ENCODE assay signal across 13 mouse cellular contexts in the genomic region with DNA sequence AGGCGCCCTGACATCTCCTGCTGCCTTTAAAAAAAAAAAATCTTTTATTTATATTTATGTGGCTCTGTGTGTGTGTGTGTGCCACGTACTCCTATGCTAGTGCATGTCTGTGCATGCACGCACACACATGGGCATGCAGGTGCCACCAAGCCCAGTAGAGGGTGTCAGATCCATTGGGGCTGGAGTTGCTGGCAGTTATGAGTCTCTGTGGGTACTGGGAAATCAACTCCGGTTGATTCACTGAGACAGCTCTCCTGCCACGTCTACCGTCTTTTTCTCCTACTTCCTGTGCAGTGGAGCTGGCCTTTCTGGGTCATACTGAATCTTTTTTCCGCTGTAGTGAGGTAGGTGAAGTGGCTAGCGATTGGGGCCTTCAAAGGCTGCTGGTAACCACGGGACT. TPM values are rescaled to one million over a fixed set of nuclear protein-coding genes. Genes with fewer than 3 reads are reported as not detected.
DNase-seq lines count a peak whose midpoint lies in the region; ATAC-seq and TF ChIP-seq lines count a peak whose summit lies in the region.
"Had no signal": no experiment of that assay in that cellular context is flagged by ENCODE, and none has a peak within 500 bp of the region (broad histone marks: within the 10 kb centered on the region; RNA-seq: fewer than 3 reads in every experiment).

No protein-coding gene starts in this region.

- WGBS in liver, embryonic 12.5 days (ENCODE audit: insufficient replicate concordance): 66% methylated on average over 9 of the region's 9 CpGs
- 65% methylated on average over 9 of the region's 9 CpGs for WGBS in bone marrow, adult 2 months
- 74% methylated on average over 9 of the region's 9 CpGs for WGBS in stomach, postnatal 0 days
- WGBS in hindbrain, embryonic 16.5 days: 83% methylated on average over 9 of the region's 9 CpGs

- peak; percentile 45 for TF ChIP-seq RAD21 in CH12.LX (IDR thresholded peaks at IDR 0.05; ENCODE audit: low read depth, low read length)

- H3K4me3 ChIP-seq in liver, embryonic 12.5 days: no peak overlapping the region
- no peak overlapping the region for H3K4me3 ChIP-seq in CH12.LX (replicated peaks in 1 of 3; ENCODE audit: low read depth in 2 of 3, low read length in 2 of 3, poor library complexity in 1 of 3)
- no peak overlapping the region for H3K4me3 ChIP-seq in bone marrow, adult 2 months (replicated peaks; ENCODE audit: control insufficient read depth, low read depth, low read length)
- no peak overlapping the region for H3K4me3 ChIP-seq in stomach, postnatal 0 days (ENCODE audit: low read depth, low read length)
- H3K4me3 ChIP-seq in hindbrain, embryonic 16.5 days (ENCODE audit: low read length): no peak overlapping the region
- H3K4me3 ChIP-seq: embryonic facial prominence, embryonic 10.5 days; forebrain, embryonic 13.5 days had no signal

- peaks cover 10% of the 10 kb centered on the region for H3K4me1 ChIP-seq in liver, embryonic 12.5 days
- H3K4me1 ChIP-seq in CH12.LX (ENCODE audit: control insufficient read depth in 1 of 2, insufficient read depth in 2 of 2): peaks cover 3 to 4% of the 10 kb centered on the region in 2 experiments; a peak in 2 of 4 replicates
- H3K4me1 ChIP-seq in bone marrow, adult 2 months (ENCODE audit: control insufficient read depth, insufficient read depth, low read length): peaks cover 1% of the 10 kb centered on the region; the same call in 1 of the 2 replicates
- H3K4me1 ChIP-seq in stomach, postnatal 0 days (replicated peaks; ENCODE audit: control insufficient read depth, insufficient read depth): peaks cover 2% of the 10 kb centered on the region; the same call in 1 of the 2 replicates
- no peaks in the 10 kb centered on the region for H3K4me1 ChIP-seq in hindbrain, embryonic 16.5 days (ENCODE audit: control insufficient read depth, insufficient read depth, low read depth, low read length)
- H3K4me1 ChIP-seq: forebrain, embryonic 13.5 days had no signal

- TF ChIP-seq POLR2A in CH12.LX (IDR thresholded peaks at IDR 0.05; ENCODE audit: low read depth, low read length): no peak
- no peak for TF ChIP-seq POLR2A in bone marrow, adult 2 months (IDR thresholded peaks at IDR 0.05; ENCODE audit: borderline replicate concordance, control insufficient read depth, low read depth, low read length)

- TF ChIP-seq CTCF in CH12.LX (conservative IDR thresholded peaks at IDR 0.05 in 1 of 2, IDR thresholded peaks at IDR 0.05 in 1 of 2; ENCODE audit: low read depth in 2 of 2, low read length in 2 of 2): peak in 1 of 2 experiments; percentile 47; a peak in 2 of 4 replicates
- TF ChIP-seq CTCF in bone marrow, adult 2 months (IDR thresholded peaks at IDR 0.05; ENCODE audit: control insufficient read depth, insufficient read depth, low read length): peak; percentile 46
- peak; percentile 49 for TF ChIP-seq CTCF in stomach, postnatal 0 days (IDR thresholded peaks at IDR 0.05; ENCODE audit: low read depth)

- no peaks in the 10 kb centered on the region for H3K9me3 ChIP-seq in liver, embryonic 12.5 days (replicated peaks)
- H3K9me3 ChIP-seq in CH12.LX (replicated peaks; ENCODE audit: low read length): no peaks in the 10 kb centered on the region
- H3K9me3 ChIP-seq in stomach, postnatal 0 days (ENCODE audit: control insufficient read depth, low read length): no peaks in the 10 kb centered on the region
- no peaks in the 10 kb centered on the region for H3K9me3 ChIP-seq in hindbrain, embryonic 16.5 days (ENCODE audit: control insufficient read depth, low read length)
- H3K9me3 ChIP-seq: embryonic facial prominence, embryonic 10.5 days; forebrain, embryonic 13.5 days had no signal

- ATAC-seq in liver, embryonic 12.5 days: no peak
- ATAC-seq in stomach, postnatal 0 days (ENCODE audit: low FRiP score, low TSS enrichment): no peak
- no peak for ATAC-seq in hindbrain, embryonic 16.5 days
- ATAC-seq: forebrain, embryonic 13.5 days had no signal

- H3K27ac ChIP-seq in liver, embryonic 12.5 days: no peak overlapping the region
- H3K27ac ChIP-seq in CH12.LX (ENCODE audit: insufficient read depth, low read depth): no peak overlapping the region
- no peak overlapping the region for H3K27ac ChIP-seq in bone marrow, adult 2 months (ENCODE audit: control insufficient read depth, insufficient read depth, low read depth, low read length, poor library complexity)
- no peak overlapping the region for H3K27ac ChIP-seq in stomach, postnatal 0 days (replicated peaks)
- no peak overlapping the region for H3K27ac ChIP-seq in hindbrain, embryonic 16.5 days (ENCODE audit: low read depth, low read length)
- H3K27ac ChIP-seq: embryonic facial prominence, embryonic 10.5 days; forebrain, embryonic 13.5 days; hindbrain, embryonic 14.5 days had no signal

- no peaks in the 10 kb centered on the region for H3K79me2 ChIP-seq in CH12.LX (replicated peaks; ENCODE audit: control insufficient read depth, extremely low read depth, insufficient read depth, poor library complexity, severe bottlenecking)

- H3K36me3 ChIP-seq in liver, embryonic 12.5 days: no peaks in the 10 kb centered on the region
- no peaks in the 10 kb centered on the region for H3K36me3 ChIP-seq in CH12.LX (replicated peaks in 1 of 2; ENCODE audit: control insufficient read depth in 1 of 2, insufficient read depth in 1 of 2, low read length in 1 of 2)
- H3K36me3 ChIP-seq in stomach, postnatal 0 days (ENCODE audit: control insufficient read depth, insufficient read depth, low read length): no peaks in the 10 kb centered on the region
- H3K36me3 ChIP-seq in hindbrain, embryonic 16.5 days (ENCODE audit: control insufficient read depth, insufficient read depth, low read length): no peaks in the 10 kb centered on the region
- H3K36me3 ChIP-seq: embryonic facial prominence, embryonic 10.5 days had no signal

- no peak overlapping the region for H3K9ac ChIP-seq in liver, embryonic 12.5 days
- H3K9ac ChIP-seq in CH12.LX (ENCODE audit: insufficient read depth, low read depth): no peak overlapping the region
- H3K9ac ChIP-seq in stomach, postnatal 0 days (ENCODE audit: low read length): no peak overlapping the region
- no peak overlapping the region for H3K9ac ChIP-seq in hindbrain, embryonic 16.5 days (ENCODE audit: low read depth, low read length)
- H3K9ac ChIP-seq: forebrain, embryonic 13.5 days; hindbrain, embryonic 14.5 days had no signal

- dilution Hi-C loops in CH12.LX (cut with MboI; ENCODE audit: extremely low pct_ligation_motif_present, extremely low pct_unique_long_range_greater_than_20kb, low sequenced_read_pairs): no loop called here

- H3K4me2 ChIP-seq in liver, embryonic 12.5 days: no peak overlapping the region
- H3K4me2 ChIP-seq in CH12.LX (ENCODE audit: insufficient read depth, low read depth, poor library complexity, severe bottlenecking): no peak overlapping the region
- H3K4me2 ChIP-seq in stomach, postnatal 0 days (replicated peaks; ENCODE audit: low read depth): no peak overlapping the region
- H3K4me2 ChIP-seq in hindbrain, embryonic 16.5 days (ENCODE audit: low read length): no peak overlapping the region
- H3K4me2 ChIP-seq: forebrain, embryonic 13.5 days; hindbrain, embryonic 14.5 days had no signal

- DNase-seq in liver (peak; percentile 6), CH12.LX (ENCODE audit: extremely low read depth) (no peak)
- DNase-seq in stomach, postnatal 0 days (ENCODE audit: low spot score): no peak
- no peak for DNase-seq in right cerebral cortex, postnatal 4 days
- DNase-seq: adrenal gland, postnatal 10 days; cerebellum, adult 11-12 months; left cerebral cortex, postnatal 4 days had no signal

- no peak for TF ChIP-seq EP300 in CH12.LX (IDR thresholded peaks at IDR 0.05; ENCODE audit: low read length)
- no peak for TF ChIP-seq EP300 in stomach, postnatal 0 days (optimal IDR thresholded peaks at IDR 0.05)

- in situ Hi-C loops in CH12.LX (cut with MboI; ENCODE audit: low pct_ligation_motif_present, low pct_unique_long_range_greater_than_20kb, low sequenced_read_pairs): no loop called here

- H3K27me3 ChIP-seq in liver, embryonic 12.5 days (replicated peaks): peaks cover 8% of the 10 kb centered on the region
- no peaks in the 10 kb centered on the region for H3K27me3 ChIP-seq in CH12.LX (replicated peaks)
- H3K27me3 ChIP-seq in stomach, postnatal 0 days (ENCODE audit: control insufficient read depth, insufficient read depth, low read length): no peaks in the 10 kb centered on the region
- no peaks in the 10 kb centered on the region for H3K27me3 ChIP-seq in hindbrain, embryonic 16.5 days (replicated peaks; ENCODE audit: control insufficient read depth, insufficient read depth, low read length)
- H3K27me3 ChIP-seq: forebrain, embryonic 13.5 days had no signal

TF ChIP-seq in CH12.LX, 34 proteins besides CTCF, POLR2A, EP300 and RAD21:
- TF ChIP-seq KAT2A (IDR thresholded peaks at IDR 0.05; ENCODE audit: insufficient replicate concordance, low read length) (no peak), SMC3 (IDR thresholded peaks at IDR 0.05; ENCODE audit: low read depth, low read length) (peak; percentile 34), ZMIZ1 (IDR thresholded peaks at IDR 0.05; ENCODE audit: low read depth, low read length) (no peak)
TF ChIP-seq in CH12.LX: peak in this region for 1.

RNA-seq across cellular contexts. Expression of a gene that starts 58.8 kb away (rescaled TPM):
- 57.7 and 58.1 TPM in 2 replicates for polyA plus RNA-seq in liver, embryonic 12.5 days (2016; fragmentation: Nextera tagmentation; extraction: Ambion mirVana)
- total RNA-seq in CH12.LX (2012; rRNA removed): 7.4 and 11.7 TPM in 2 replicates
- total RNA-seq in CH12.LX (2014; rRNA removed): 4.3 and 6.5 TPM in 2 replicates
- 5.4 and 8.3 TPM in 2 replicates for polyA plus RNA-seq in CH12.LX (2012; ENCODE audit: insufficient read length, low read depth)
- polyA plus RNA-seq in bone marrow, adult 2 months (2011; ENCODE audit: insufficient read depth, insufficient read length, low replicate concordance, missing spikeins): 89.2 and 118 TPM in 2 replicates
- polyA plus RNA-seq in stomach, postnatal 0 days (2015; fragmentation: Nextera tagmentation; extraction: Ambion mirVana): 24.5 and 28.9 TPM in 2 replicates
- 69.3 and 82.4 TPM in 2 replicates for polyA plus RNA-seq in hindbrain, embryonic 16.5 days (2015; fragmentation: Nextera tagmentation; extraction: Ambion mirVana)
